Mouse (Mus musculus) spleen, postnatal 14 days (tissue): ENCODE data around the gene Dnal4.

Experiments
- DNase-seq, 2 experiments: peaks; one replicate each; pipeline ENCODE4 v3.0.0; 2021 to 2022; ENCODE audit warnings: low spot score in 2 of 2

The Dnal4 gene

DNA sequence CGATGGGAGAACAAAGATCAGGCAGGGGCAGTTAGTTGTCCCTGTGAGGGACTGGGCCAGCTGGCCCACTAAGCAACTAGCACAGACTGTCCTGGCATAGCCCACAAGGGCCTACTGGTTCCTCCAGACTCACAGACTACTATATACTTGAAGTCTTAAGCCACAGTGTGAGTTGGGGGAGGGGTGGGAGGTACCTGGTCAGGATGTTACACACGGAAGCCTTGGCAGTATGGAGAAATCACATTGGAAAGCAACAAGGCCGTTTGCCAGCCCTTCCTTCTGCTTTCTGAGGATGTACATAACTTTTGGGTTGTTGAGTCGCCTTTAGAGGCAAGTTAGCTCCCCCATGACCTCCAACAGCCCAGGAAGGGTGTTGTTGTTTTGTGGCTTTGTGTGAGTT, 44.0 kb downstream of the Dnal4 start:
- no peak for DNase-seq

- no peak for DNase-seq
Measured at GRCm38 (mm10) chr15:79733192-79733591, 44.5 kb downstream of the Dnal4 start.

DNA sequence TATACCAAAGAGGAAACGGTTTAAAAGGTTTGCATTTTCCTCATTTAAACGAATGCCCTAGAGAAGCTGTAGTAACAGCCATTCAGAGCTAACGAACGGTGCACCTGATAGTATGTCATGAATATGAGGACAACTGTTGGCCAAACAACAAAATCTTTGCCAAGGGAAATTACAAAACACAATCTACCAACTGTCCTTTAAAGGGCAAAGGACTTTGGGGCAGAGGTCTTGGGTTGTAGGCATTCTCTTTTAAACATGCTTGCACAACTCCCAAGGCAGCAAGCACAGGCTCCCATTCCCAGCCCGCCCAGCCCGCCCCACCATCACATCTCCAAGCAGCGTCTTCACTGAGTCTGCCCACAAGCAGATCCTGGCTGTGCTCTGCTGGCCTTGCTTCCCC, 46.1 kb downstream of the Dnal4 start:
- no peak for DNase-seq

- DNase-seq: no peak
Measured at GRCm38 (mm10) chr15:79728731-79729388, 48.8 kb downstream of the Dnal4 start.

- DNase-seq: no peak
Measured at GRCm38 (mm10) chr15:79728311-79728710, 49.3 kb downstream of the Dnal4 start.

- no peak for DNase-seq
Measured at GRCm38 (mm10) chr15:79727840-79728239, 49.8 kb downstream of the Dnal4 start.

DNA sequence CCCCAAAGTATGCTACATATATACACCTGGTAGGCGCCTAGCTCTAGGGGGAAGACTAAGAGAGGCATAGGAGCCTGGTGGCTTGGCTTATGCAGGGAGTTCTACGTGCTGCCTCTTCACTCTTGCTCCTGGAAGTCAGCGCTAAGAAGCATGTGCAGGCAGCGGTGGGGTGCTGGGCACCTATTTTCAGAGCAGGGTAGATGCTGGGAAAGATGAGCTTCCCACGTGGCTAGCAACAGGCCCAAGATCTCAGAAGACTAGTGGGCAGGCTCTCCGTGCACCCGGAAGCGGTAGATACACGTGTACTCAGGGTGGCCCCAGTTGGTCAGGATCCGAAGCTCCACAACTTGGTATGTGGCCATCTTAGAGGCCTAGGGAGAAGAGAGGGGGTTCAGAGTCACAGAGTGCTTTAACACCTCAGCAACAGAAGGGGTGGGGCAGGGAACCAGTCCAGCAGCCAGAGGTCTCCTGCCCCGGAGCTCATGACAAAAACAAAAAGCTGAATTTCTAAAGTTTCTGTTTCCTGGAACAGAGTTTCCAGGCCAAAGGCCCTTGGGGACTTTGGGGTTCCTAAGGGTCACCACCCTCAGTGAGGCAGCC, 52.4 kb downstream of the Dnal4 start:
- DNase-seq: no peak

DNA sequence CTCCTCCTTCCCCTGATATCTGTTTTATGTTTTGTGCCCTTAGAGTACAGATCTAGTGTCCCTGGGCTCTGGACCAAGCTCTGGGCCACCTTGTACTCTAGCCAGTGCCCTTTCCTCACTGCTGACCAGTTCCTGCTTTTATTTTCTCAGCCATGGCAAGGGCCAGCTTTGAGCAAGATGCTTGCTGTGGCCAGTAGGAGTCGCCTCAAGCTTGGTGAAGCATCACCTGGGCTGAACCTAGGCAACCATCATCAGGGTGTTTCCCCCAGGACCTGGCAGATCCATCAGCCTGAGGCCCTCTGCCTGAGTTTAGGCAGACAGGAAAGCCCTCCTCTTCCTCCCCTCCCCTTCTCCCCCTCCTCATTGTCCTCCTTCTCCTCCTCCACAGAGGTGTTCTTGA, 54.2 kb downstream of the Dnal4 start:
- DNase-seq: no peak

GRCm38 (mm10) chr15:79720796-79721195, 56.9 kb downstream of the Dnal4 start:
- DNase-seq: no peak

GRCm38 (mm10) chr15:79720267-79720666, 57.4 kb downstream of the Dnal4 start:
- DNase-seq: no peak

GRCm38 (mm10) chr15:79716710-79717109, 60.9 kb downstream of the Dnal4 start:
- DNase-seq: no peak

- DNase-seq: no peak
Measured at GRCm38 (mm10) chr15:79715646-79716045, 62.0 kb downstream of the Dnal4 start.
